Mouse (Mus musculus) thymus, postnatal 10 days (tissue): Measurements from ENCODE around the gene Iqcj.
"Not testable (repeated sequence)": the region's sequence is repeated elsewhere in the genome, so short reads cannot be mapped to it uniquely, and the experiment has no call there.

Experiments used
- DNase-seq, 2 experiments: peaks; one replicate each; pipeline ENCODE4 v3.0.0; 2021; ENCODE audit warnings: low spot score in 2 of 2

Gene Iqcj

GRCm38 (mm10) chr3:68071395-68072386, 179.7 kb downstream of the Iqcj start:
- DNase-seq = no peak

- no peak for DNase-seq
These were observed 185.4 kb downstream of the Iqcj start for GRCm38 (mm10) chr3:68077406-68077805.

GRCm38 (mm10) chr3:68085024-68085423, 193.0 kb downstream of the Iqcj start:
- DNase-seq = no peak

- DNase-seq = no peak
These were observed 200.1 kb downstream of the Iqcj start for GRCm38 (mm10) chr3:68092108-68092507.

- no peak for DNase-seq
These were observed 204.9 kb downstream of the Iqcj start for GRCm38 (mm10) chr3:68096724-68097431.

- not testable (repeated sequence) for DNase-seq
These were observed 207.5 kb downstream of the Iqcj start for GRCm38 (mm10) chr3:68099561-68099960.

- DNase-seq = no peak
These were observed 209.3 kb downstream of the Iqcj start for GRCm38 (mm10) chr3:68101343-68101742.

GRCm38 (mm10) chr3:68105081-68105685, 213.2 kb downstream of the Iqcj start:
- no peak for DNase-seq
